Mouse (Mus musculus): ENCODE data around the gene Il17rb.

The Il17rb gene

GRCm38 (mm10) chr14:30008733-30009575, at the start of gene Il17rb, which contains the start of gene Chdh:
Il17rb (minus strand) TSS chr14:30008896.
Chdh (plus strand) TSS chr14:30009023.
- DNase-seq (ENCODE audit: low spot score) = peak; percentile 74

- DNase-seq (ENCODE audit: low spot score) = no peak
These were observed 47.5 kb upstream of the Il17rb start for GRCm38 (mm10) chr14:30056031-30056766.

- DNase-seq (ENCODE audit: low spot score) = no peak
These were observed 46.2 kb upstream of the Il17rb start for GRCm38 (mm10) chr14:30054922-30055321.

- no peak for DNase-seq (ENCODE audit: low spot score)
These were observed 41.6 kb upstream of the Il17rb start for GRCm38 (mm10) chr14:30050280-30050679.

GRCm38 (mm10) chr14:30048049-30048448, 39.4 kb upstream of the Il17rb start:
- DNase-seq (ENCODE audit: low spot score) = no peak

- DNase-seq (ENCODE audit: low spot score) = no peak
These were observed 38.3 kb upstream of the Il17rb start for GRCm38 (mm10) chr14:30046976-30047375.

- no peak for DNase-seq (ENCODE audit: low spot score)
These were observed 37.1 kb upstream of the Il17rb start for GRCm38 (mm10) chr14:30045704-30046220.

GRCm38 (mm10) chr14:30045239-30045638, 36.5 kb upstream of the Il17rb start:
- DNase-seq (ENCODE audit: low spot score) = no peak

GRCm38 (mm10) chr14:30043356-30043940, 34.8 kb upstream of the Il17rb start:
- DNase-seq (ENCODE audit: low spot score) = no peak

- no peak for DNase-seq (ENCODE audit: low spot score)
These were observed 33.1 kb upstream of the Il17rb start for GRCm38 (mm10) chr14:30041836-30042235.

GRCm38 (mm10) chr14:30039413-30039812, 30.7 kb upstream of the Il17rb start:
- DNase-seq (ENCODE audit: low spot score) = no peak

GRCm38 (mm10) chr14:30038431-30038830, 29.7 kb upstream of the Il17rb start:
- no peak for DNase-seq (ENCODE audit: low spot score)

- no peak for DNase-seq (ENCODE audit: low spot score)
These were observed 24.7 kb upstream of the Il17rb start for GRCm38 (mm10) chr14:30033405-30033804.

- DNase-seq (ENCODE audit: low spot score) = peak; percentile 30
These were observed 18.7 kb upstream of the Il17rb start for GRCm38 (mm10) chr14:30027378-30027777.

- no peak for DNase-seq (ENCODE audit: low spot score)
These were observed 15.7 kb upstream of the Il17rb start for GRCm38 (mm10) chr14:30024387-30024786.

- DNase-seq (ENCODE audit: low spot score) = no peak
These were observed 13.8 kb upstream of the Il17rb start for GRCm38 (mm10) chr14:30022471-30022870.

GRCm38 (mm10) chr14:30019792-30020575, 11.3 kb upstream of the Il17rb start:
- DNase-seq (ENCODE audit: low spot score) = no peak

GRCm38 (mm10) chr14:30019375-30019774, 10.7 kb upstream of the Il17rb start:
- no peak for DNase-seq (ENCODE audit: low spot score)

- DNase-seq (ENCODE audit: low spot score) = no peak
These were observed 10.2 kb upstream of the Il17rb start for GRCm38 (mm10) chr14:30018846-30019245.

GRCm38 (mm10) chr14:30018463-30018801, 9.7 kb upstream of the Il17rb start:
- DNase-seq (ENCODE audit: low spot score) = no peak

GRCm38 (mm10) chr14:30017794-30018462, 9.2 kb upstream of the Il17rb start:
- DNase-seq (ENCODE audit: low spot score) = no peak

All from ovary, postnatal 36 days (tissue).